In genomic region chr5:145231367-145231871, GRCm38 (mm10) we compare ENCODE assay signal across 8 mouse cellular contexts. TPM values are rescaled to one million over a fixed set of nuclear protein-coding genes. Genes with fewer than 3 reads are reported as not detected.
DNase-seq lines count a peak whose midpoint lies in the region; ATAC-seq and TF ChIP-seq lines count a peak whose summit lies in the region.

Zfp655 (plus strand) TSS chr5:145231715.

- H3K9ac ChIP-seq in hindbrain, embryonic 14.5 days, result peak within 1 kb of the TSS; percentile 97

- DNase-seq in Patski (ENCODE audit: low read depth, low spot score), result peak; percentile 95
- peak; percentile 96 to 98 for DNase-seq in cerebellum, postnatal 14 days
- DNase-seq in frontal cortex, postnatal 25 days (ENCODE audit: low spot score in 2 of 2), result peak; percentile 93 to 95
- peak; percentile 98 for DNase-seq in hindbrain, embryonic 14.5 days (ENCODE audit: low spot score)
- peak; percentile 98 for DNase-seq in layer of hippocampus, postnatal 36 days
- DNase-seq in lung, postnatal 36 days, result peak; percentile 98
- peak; percentile 98 for DNase-seq in retina, postnatal 1 day
- peak; percentile 96 to 98 for DNase-seq in urinary bladder, adult 18-20 months (ENCODE audit: low spot score in 2 of 2)

- H3K4me3 ChIP-seq in hindbrain, embryonic 14.5 days (replicated peaks; ENCODE audit: low read length), result peak within 1 kb of the TSS; percentile 96

- no peak for TF ChIP-seq CTCF in Patski (IDR thresholded peaks at IDR 0.05)

- H3K36me3 ChIP-seq in hindbrain, embryonic 14.5 days (replicated peaks; ENCODE audit: control insufficient read depth, insufficient read depth), result peaks cover 32% of the 10 kb centered on the region

- H3K4me2 ChIP-seq in hindbrain, embryonic 14.5 days (replicated peaks), result peak within 1 kb of the TSS; percentile 77

- no peaks in the 10 kb centered on the region for H3K27me3 ChIP-seq in Patski
- H3K27me3 ChIP-seq in hindbrain, embryonic 14.5 days (ENCODE audit: control insufficient read depth, insufficient read depth, low read length), result 0 out of 2 replicates have a peak, but pooled peaks cover 3% of the 10 kb centered on the region

- under 1% methylated on average over 42 of the region's 42 CpGs for WGBS in hindbrain, embryonic 14.5 days

- no peaks in the 10 kb centered on the region for H3K9me3 ChIP-seq in hindbrain, embryonic 14.5 days (ENCODE audit: control insufficient read depth, low read length)

- in situ Hi-C loops in Patski (cut with MboI; ENCODE audit: low pct_unique_long_range_greater_than_20kb), result no loop called here

- H3K27ac ChIP-seq in hindbrain, embryonic 14.5 days, result peak within 1 kb of the TSS; percentile 89

- POLR2A ChIA-PET in Patski (lab: Charles Lee), result interaction anchor here (0.7 to 3.2 kb wide), 6 partner anchors 9 to 49 kb away, joined by 3 to 16 read pairs (median 6); partner anchors contain the start of gene Zkscan5

- CTCF ChIA-PET in Patski (lab: Charles Lee), result no interaction called here

- peak; percentile 91 for ATAC-seq in Patski
- ATAC-seq in hindbrain, embryonic 14.5 days (ENCODE audit: low FRiP score), result peak; percentile 98

- peaks cover 17% of the 10 kb centered on the region for H3K4me1 ChIP-seq in hindbrain, embryonic 14.5 days (replicated peaks; ENCODE audit: control insufficient read depth, insufficient read depth, low read length)

RNA-seq across cellular contexts. Expression of gene Zfp655, which starts in this region (rescaled TPM):
- polyA plus RNA-seq in Patski (2021), result 52.8 TPM
- 40.1 and 42.0 TPM in 2 replicates for polyA plus RNA-seq in hindbrain, embryonic 14.5 days (2014; fragmentation: Nextera tagmentation; extraction: Ambion mirVana)
- 10 to 100 TPM; 24.4 to 27.4 TPM for total RNA-seq in layer of hippocampus, postnatal 36 days (2021)

Comparison
In these comparisons a context has a peak if more than half of its experiments do, and no peak if none do; other contexts are left out.
1. Peak in every context shown above with its lines: DNase-seq, ATAC-seq, H3K4me3 ChIP-seq and H3K27ac ChIP-seq.